Mouse (Mus musculus): ENCODE measurements around the gene Itgb4.
A peak's percentile ranks its signal among the peaks of the same experiment; 100 is the strongest.
"Not testable (repeated sequence)": the region's sequence is repeated elsewhere in the genome, so short reads cannot be mapped to it uniquely, and the experiment has no call there.

GRCm38 (mm10) chr11:116023074-116023770 is 48.7 kb downstream of the Itgb4 start:
- not testable (repeated sequence) for TF ChIP-seq TCF3 (IDR thresholded peaks at IDR 0.05; ENCODE audit: insufficient read length, low read depth); USF1 (IDR thresholded peaks at IDR 0.05; ENCODE audit: low read depth); MYOD1 (IDR thresholded peaks at IDR 0.05; ENCODE audit: control insufficient read depth in 1 of 3, insufficient read length in 2 of 3, low read depth in 2 of 3); MAX (IDR thresholded peaks at IDR 0.05; ENCODE audit: low read depth); CEBPB (IDR thresholded peaks at IDR 0.05; ENCODE audit: insufficient read depth, poor library complexity, severe bottlenecking); REST (IDR thresholded peaks at IDR 0.05; ENCODE audit: insufficient read depth, insufficient read length); POLR2A (IDR thresholded peaks at IDR 0.05; ENCODE audit: insufficient read length, low read depth); TCF12 (IDR thresholded peaks at IDR 0.05; ENCODE audit: insufficient read depth, poor library complexity, severe bottlenecking); MYOG (IDR thresholded peaks at IDR 0.05; ENCODE audit: control insufficient read depth in 1 of 3, insufficient read depth in 1 of 3, insufficient read length in 2 of 3, low read depth in 2 of 3); E2F4 (IDR thresholded peaks at IDR 0.05; ENCODE audit: insufficient read depth); SRF (IDR thresholded peaks at IDR 0.05; ENCODE audit: control insufficient read depth, insufficient read length, low read depth)
- TF ChIP-seq POLR2AphosphoS2 (IDR thresholded peaks at IDR 0.05; ENCODE audit: insufficient read length, low read depth), result peak; percentile 51

All from myocyte (in vitro differentiated cells).